Mouse (Mus musculus): ENCODE data around the gene Tab2. TPM values are rescaled to one million over a fixed set of nuclear protein-coding genes. Genes with fewer than 3 reads are reported as not detected.
A peak's percentile ranks its signal among the peaks of the same experiment; 100 is the strongest.

The Tab2 gene
- 12.4 and 16.0 TPM in 2 replicates for total RNA-seq (2014; rRNA removed)
- polyA plus RNA-seq (2012; rRNA removed): 22.9 and 24.6 TPM in 2 replicates

GRCm38 (mm10) chr10:7956228-7957001, at the start of gene Tab2:
Gene Tab2, minus strand, starts transcription at chr10:7956230.
- DNase-seq (ENCODE audit: extremely low read depth, low read depth, low spot score): peak; percentile 56
- peaks cover 21% of the 10 kb centered on the region for H3K79me2 ChIP-seq (ENCODE audit: control insufficient read depth, insufficient read depth, low read length)
- peak within 1 kb of the TSS; percentile 99 for H3K9ac ChIP-seq (ENCODE audit: low read depth, low read length)
- no peaks in the 10 kb centered on the region for H3K36me3 ChIP-seq (ENCODE audit: control insufficient read depth, insufficient read depth, low read length)
- TF ChIP-seq CTCF (IDR thresholded peaks at IDR 0.05; ENCODE audit: low read depth, low read length) (no peak), POLR2A (IDR thresholded peaks at IDR 0.05; ENCODE audit: extremely low read depth, insufficient read depth, low read length) (peak; percentile 31; the same call in 1 of the 2 replicates)
- WGBS: under 1% methylated on average over 80 of the region's 97 CpGs
- H3K4me1 ChIP-seq (ENCODE audit: control insufficient read depth, insufficient read depth, low read length): peaks cover 10% of the 10 kb centered on the region; the same call in 1 of the 2 replicates
- H3K27ac ChIP-seq (replicated peaks; ENCODE audit: insufficient read depth, low read depth, low read length): peak within 1 kb of the TSS; percentile 70
- peak within 1 kb of the TSS; percentile 88 for H3K4me3 ChIP-seq (ENCODE audit: insufficient read depth, low read depth, low read length)
- H3K27me3 ChIP-seq (ENCODE audit: control insufficient read depth, insufficient read depth, low read length): no peaks in the 10 kb centered on the region

- TF ChIP-seq CTCF (IDR thresholded peaks at IDR 0.05; ENCODE audit: low read depth, low read length) (no peak), POLR2A (IDR thresholded peaks at IDR 0.05; ENCODE audit: extremely low read depth, insufficient read depth, low read length) (no peak)
- Histone ChIP-seq H3K27ac (replicated peaks; ENCODE audit: insufficient read depth, low read depth, low read length) (no peak overlapping the region), H3K9ac (ENCODE audit: low read depth, low read length) (no peak overlapping the region), H3K4me1 (ENCODE audit: control insufficient read depth, insufficient read depth, low read length) (no peaks in the 10 kb centered on the region), H3K36me3 (ENCODE audit: control insufficient read depth, insufficient read depth, low read length) (no peaks in the 10 kb centered on the region), H3K27me3 (ENCODE audit: control insufficient read depth, insufficient read depth, low read length) (no peaks in the 10 kb centered on the region), H3K4me3 (ENCODE audit: insufficient read depth, low read depth, low read length) (no peak overlapping the region), H3K79me2 (ENCODE audit: control insufficient read depth, insufficient read depth, low read length) (no peaks in the 10 kb centered on the region)
- 85% methylated on average over 10 of the region's 10 CpGs for WGBS
- no peak for DNase-seq (ENCODE audit: extremely low read depth, low read depth, low spot score)
Measured at GRCm38 (mm10) chr10:7992258-7992919, 36.4 kb upstream of the Tab2 start.

GRCm38 (mm10) chr10:7991596-7991995, 35.6 kb upstream of the Tab2 start:
- H3K79me2 ChIP-seq (ENCODE audit: control insufficient read depth, insufficient read depth, low read length): no peaks in the 10 kb centered on the region
- H3K27ac ChIP-seq (replicated peaks; ENCODE audit: insufficient read depth, low read depth, low read length): no peak overlapping the region
- H3K27me3 ChIP-seq (ENCODE audit: control insufficient read depth, insufficient read depth, low read length): no peaks in the 10 kb centered on the region
- no peak for DNase-seq (ENCODE audit: extremely low read depth, low read depth, low spot score)
- no peaks in the 10 kb centered on the region for H3K36me3 ChIP-seq (ENCODE audit: control insufficient read depth, insufficient read depth, low read length)
- H3K9ac ChIP-seq (ENCODE audit: low read depth, low read length): no peak overlapping the region
- no peak overlapping the region for H3K4me3 ChIP-seq (ENCODE audit: insufficient read depth, low read depth, low read length)
- TF ChIP-seq CTCF (IDR thresholded peaks at IDR 0.05; ENCODE audit: low read depth, low read length) (no peak), POLR2A (IDR thresholded peaks at IDR 0.05; ENCODE audit: extremely low read depth, insufficient read depth, low read length) (no peak)
- no peaks in the 10 kb centered on the region for H3K4me1 ChIP-seq (ENCODE audit: control insufficient read depth, insufficient read depth, low read length)
- 75% methylated on average over 5 of the region's 5 CpGs for WGBS

GRCm38 (mm10) chr10:7987521-7987920, 31.5 kb upstream of the Tab2 start:
- TF ChIP-seq CTCF (IDR thresholded peaks at IDR 0.05; ENCODE audit: low read depth, low read length) (no peak), POLR2A (IDR thresholded peaks at IDR 0.05; ENCODE audit: extremely low read depth, insufficient read depth, low read length) (no peak)
- Histone ChIP-seq H3K4me1 (ENCODE audit: control insufficient read depth, insufficient read depth, low read length) (no peaks in the 10 kb centered on the region), H3K36me3 (ENCODE audit: control insufficient read depth, insufficient read depth, low read length) (no peaks in the 10 kb centered on the region), H3K4me3 (ENCODE audit: insufficient read depth, low read depth, low read length) (no peak overlapping the region), H3K27ac (replicated peaks; ENCODE audit: insufficient read depth, low read depth, low read length) (no peak overlapping the region), H3K9ac (ENCODE audit: low read depth, low read length) (no peak overlapping the region), H3K27me3 (ENCODE audit: control insufficient read depth, insufficient read depth, low read length) (no peaks in the 10 kb centered on the region), H3K79me2 (ENCODE audit: control insufficient read depth, insufficient read depth, low read length) (no peaks in the 10 kb centered on the region)
- WGBS: 97% methylated on average over 8 of the region's 8 CpGs
- DNase-seq (ENCODE audit: extremely low read depth, low read depth, low spot score): no peak

- peak; percentile 13 for DNase-seq (ENCODE audit: extremely low read depth, low read depth, low spot score)
- 86% methylated on average over 9 of the region's 9 CpGs for WGBS
- H3K27me3 ChIP-seq (ENCODE audit: control insufficient read depth, insufficient read depth, low read length): no peaks in the 10 kb centered on the region
- TF ChIP-seq POLR2A (IDR thresholded peaks at IDR 0.05; ENCODE audit: extremely low read depth, insufficient read depth, low read length) (no peak), CTCF (IDR thresholded peaks at IDR 0.05; ENCODE audit: low read depth, low read length) (no peak)
- no peak overlapping the region for H3K4me3 ChIP-seq (ENCODE audit: insufficient read depth, low read depth, low read length)
- peaks cover 8% of the 10 kb centered on the region; the same call in 1 of the 2 replicates for H3K4me1 ChIP-seq (ENCODE audit: control insufficient read depth, insufficient read depth, low read length)
- no peaks in the 10 kb centered on the region for H3K36me3 ChIP-seq (ENCODE audit: control insufficient read depth, insufficient read depth, low read length)
- H3K79me2 ChIP-seq (ENCODE audit: control insufficient read depth, insufficient read depth, low read length): no peaks in the 10 kb centered on the region
- no peak overlapping the region for H3K9ac ChIP-seq (ENCODE audit: low read depth, low read length)
- no peak overlapping the region for H3K27ac ChIP-seq (replicated peaks; ENCODE audit: insufficient read depth, low read depth, low read length)
Measured at GRCm38 (mm10) chr10:7976462-7976861, 20.4 kb upstream of the Tab2 start.

Data from liver, adult 2 months (tissue).